Mouse (Mus musculus) brain, embryonic 18.5 days (tissue): ENCODE measurements around the gene Galnt3.

Experiments
- DNase-seq: peaks from one replicate; pipeline ENCODE4 v3.0.0-alpha.2; 2012; ENCODE audit warnings: low read depth, low spot score

The Galnt3 gene

DNA sequence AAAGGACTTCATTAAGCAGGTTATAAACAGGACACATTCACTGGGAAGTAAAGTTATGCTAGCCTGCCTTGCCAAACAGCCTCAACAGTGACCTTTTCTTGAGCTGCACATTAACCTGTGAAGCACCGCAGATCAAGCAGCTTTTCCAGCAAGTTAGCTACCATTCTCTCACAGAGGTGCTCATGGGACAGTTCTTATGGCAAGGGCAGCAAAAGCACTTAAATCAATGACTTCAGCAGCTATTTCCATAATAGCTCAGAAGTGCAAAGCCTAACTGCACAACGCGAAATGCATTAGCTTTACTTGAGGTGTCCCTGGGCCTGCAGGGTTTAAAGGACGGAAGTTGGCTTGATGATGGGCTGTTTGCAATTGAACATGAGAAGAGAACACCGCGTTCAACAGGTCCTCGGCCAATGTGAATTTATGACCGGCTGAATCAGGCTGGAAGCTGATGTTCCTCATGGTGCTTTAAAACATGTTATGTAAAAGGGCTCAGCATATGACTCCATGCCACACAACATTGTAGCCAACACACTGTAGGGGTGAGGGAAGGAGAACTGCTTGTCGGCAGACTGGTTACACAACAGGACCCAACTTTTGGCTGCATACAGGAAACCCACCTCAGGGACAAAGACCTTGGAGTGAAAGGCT, 16.8 kb downstream of the Galnt3 start:
- DNase-seq: no peak

DNA sequence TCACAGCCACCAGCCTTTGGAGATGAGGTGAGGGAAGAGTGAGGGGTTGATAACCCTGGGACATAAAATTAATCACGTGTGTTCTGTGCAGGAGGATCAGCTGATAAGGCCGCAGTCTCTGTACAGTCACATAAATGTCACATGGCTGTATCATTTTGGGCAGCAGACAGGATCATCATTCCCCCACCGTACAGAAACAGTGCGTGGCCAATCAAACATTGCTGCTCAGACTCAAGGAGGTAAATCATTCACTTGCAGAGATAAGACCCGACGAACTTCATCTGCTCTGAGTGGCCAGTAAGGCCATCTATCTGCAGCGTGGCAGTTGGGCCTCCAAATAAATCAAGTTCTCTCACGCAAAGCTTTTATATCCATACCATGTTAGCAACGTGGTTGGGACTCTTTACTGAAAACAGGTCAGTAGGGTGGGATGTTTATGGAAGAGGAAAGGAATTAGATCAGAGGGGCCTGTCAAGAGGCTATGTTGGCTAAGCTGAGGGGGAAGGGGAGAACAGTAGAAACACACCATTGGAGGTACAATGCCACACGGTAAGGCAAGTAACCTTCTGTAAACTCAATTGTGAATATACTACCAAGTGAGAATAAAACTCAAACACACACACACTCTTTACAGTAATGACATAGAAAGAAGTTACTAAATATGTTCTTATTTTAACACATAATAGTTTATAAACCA, 20.9 kb downstream of the Galnt3 start:
- DNase-seq: no peak

DNA sequence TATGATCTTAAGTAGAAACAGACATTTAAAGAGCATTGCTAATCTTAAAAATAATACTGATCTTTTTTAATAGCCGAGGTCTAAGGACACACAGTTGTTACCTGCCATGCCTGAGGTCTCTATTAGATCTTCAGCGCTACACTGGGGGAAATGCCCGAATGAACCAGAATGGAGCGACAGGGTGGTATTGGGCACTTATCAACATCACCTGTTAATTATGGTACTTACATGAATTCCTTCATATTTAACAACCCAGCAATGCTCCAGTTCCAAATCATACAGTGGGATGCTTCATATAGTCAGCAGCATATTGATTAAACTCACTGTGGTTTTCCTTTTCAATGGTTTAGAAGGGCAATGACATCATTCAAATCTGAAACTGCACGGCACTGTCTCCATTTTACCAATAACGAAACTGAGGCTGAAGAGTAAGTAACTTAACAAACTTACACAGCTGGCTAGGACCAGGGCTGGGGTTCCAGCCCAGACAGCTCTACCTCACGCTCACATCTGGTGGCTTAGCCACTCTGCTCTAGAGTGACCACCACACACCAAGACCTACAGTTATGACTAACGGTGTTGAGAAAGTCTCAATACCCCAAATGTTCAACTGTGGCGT, 23.0 kb downstream of the Galnt3 start:
- DNase-seq: no peak

DNA sequence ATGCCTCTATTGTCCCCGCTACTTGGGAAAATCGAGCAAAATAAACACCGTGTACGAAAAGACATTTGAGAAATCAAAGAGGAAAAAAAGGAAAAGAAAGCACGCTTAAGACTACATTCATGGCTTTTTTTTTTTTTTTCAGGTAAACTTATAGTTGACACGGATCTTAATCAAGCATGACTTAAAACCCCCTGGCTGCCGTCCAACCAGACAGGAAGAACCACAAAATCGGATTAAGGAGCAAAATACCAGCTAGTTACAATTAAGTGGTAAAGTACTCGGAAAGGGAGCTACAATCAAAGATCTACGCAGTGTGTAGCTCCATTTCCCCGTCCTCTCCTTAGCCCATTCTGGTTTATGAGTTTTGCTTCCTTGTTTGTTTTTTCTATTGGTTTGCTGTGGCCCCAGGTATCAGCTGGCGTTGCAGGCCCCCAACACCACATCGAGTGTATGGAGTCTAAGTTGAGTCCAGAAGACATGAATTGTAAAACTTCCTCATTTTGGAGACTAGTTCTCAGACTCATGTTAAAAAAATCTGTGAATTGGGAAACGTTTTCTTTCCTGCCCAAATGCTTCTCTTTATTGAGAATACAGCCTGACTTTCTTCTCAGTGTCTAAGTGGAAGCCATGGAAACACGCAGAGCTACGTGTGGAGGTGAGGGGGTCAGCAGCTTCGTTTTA, 24.0 kb downstream of the Galnt3 start:
- DNase-seq: no peak

DNA sequence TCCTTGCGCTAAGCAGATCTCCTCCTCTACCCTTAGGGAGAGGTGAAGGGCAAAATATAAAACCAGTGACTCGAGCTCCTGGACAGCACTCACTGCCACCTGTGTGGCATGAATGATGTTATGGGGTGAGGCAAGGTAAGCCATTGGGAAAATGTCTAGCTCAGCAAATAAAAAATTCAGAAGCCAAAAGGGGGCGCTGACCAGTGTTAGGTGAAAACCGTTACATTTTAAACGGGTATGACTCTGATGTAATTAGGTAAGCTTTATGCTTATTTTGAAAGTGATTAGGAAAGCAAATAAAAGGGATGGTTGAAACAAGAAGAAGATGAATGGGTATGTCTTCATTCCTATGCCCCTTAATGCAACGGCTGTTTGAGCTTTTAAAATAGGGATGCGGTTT, 24.6 kb downstream of the Galnt3 start:
- no peak for DNase-seq

DNA sequence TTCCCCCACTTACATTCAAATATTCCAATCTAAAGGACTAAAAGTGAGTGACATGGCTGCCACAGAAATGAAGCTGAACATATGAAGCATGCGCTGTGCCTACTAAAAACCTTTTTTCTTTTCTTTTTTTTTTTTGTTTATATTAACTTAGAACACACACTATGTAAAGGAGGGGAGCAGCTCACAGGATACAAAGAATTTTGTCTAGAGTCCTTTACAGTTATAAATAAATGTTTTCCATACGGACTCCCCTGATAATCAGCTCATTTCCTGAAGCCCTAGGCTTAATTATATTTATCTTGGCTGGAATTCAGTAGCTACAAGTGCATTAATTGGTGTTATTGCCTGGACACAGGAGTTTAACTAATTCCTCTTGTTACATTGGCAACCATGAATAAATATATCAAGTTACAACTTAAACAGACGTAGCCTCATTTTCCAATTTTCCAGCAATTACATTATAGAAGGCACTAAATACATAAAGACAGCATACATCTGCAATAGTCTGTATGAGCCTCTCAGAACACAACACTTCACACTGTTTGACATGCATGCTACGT, 30.1 kb downstream of the Galnt3 start:
- no peak for DNase-seq

DNA sequence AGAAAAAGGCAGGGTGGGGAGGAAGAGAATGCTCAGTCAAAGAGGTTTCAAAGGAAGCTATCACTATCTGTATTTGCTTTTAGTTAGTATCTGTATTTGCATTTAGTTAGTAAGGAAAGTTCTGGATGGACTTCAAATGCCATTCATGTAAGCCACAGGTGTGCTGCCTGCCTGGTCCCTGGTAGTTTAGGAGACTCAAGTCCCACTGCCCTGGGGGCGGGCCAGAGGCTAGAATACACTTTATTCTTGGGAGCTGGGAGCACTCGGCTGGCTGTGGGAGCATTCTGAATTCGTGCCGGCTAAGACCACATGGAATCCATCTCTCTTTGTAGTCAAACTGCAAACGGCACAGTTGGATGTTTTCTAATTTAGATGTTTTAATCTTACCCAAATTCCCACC, 33.5 kb downstream of the Galnt3 start:
- DNase-seq: no peak

DNA sequence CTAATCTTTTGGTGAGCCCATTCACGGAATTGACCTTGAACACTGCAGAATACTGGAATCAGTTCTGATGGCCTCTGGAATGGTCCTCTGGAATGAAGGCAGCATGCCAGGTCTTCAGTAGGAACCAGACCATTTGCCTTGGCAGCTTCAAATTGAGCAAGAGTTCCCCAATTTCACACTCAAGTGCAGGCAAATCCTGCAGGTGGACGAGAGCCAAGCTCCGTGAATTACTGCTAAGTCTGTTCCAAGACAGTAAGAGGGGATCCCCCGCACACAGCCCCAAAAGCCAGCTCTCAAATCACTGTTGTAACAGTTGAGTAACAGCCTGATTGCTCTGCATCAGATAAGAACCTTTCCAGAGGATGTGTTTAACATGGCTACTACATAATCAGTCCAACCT, 42.9 kb downstream of the Galnt3 start:
- no peak for DNase-seq

DNA sequence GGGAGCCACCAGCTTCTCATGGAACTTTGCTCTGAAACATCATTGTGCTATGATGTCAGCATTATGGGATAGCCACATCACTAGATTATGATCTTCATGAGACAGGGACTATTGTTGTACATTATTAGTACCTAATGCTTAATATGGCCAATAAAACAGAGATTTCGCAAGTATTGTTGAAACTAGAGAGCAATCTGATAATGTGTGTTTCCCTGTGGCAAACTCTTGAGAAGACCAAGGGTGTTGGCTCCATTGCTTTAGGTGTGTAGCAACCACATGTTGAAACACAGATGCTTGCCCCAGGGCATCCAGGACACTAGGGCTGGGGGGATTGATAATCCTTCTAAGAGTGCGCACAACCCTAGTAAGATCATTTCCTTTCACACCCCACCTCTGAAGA, 44.1 kb downstream of the Galnt3 start:
- DNase-seq: no peak

DNA sequence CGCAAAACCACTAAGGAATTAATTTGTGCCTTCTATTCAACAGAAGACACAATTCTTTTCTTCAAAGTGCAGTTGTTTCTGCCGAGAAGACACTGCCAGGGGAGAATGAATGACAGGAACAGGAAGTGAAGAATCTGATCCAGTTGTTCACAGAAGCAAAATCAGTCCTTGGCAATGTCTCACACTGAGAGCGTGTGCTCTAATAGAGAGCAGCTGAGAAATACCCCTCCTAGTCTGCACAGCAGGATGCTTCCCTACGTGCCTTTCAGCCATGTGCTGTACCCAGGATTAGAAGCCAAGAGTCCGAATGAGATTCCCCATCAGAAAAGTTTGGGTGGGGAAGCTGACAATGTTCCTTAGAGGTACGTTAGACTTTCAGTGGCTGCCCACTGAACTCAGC, 55.3 kb downstream of the Galnt3 start:
- no peak for DNase-seq

DNA sequence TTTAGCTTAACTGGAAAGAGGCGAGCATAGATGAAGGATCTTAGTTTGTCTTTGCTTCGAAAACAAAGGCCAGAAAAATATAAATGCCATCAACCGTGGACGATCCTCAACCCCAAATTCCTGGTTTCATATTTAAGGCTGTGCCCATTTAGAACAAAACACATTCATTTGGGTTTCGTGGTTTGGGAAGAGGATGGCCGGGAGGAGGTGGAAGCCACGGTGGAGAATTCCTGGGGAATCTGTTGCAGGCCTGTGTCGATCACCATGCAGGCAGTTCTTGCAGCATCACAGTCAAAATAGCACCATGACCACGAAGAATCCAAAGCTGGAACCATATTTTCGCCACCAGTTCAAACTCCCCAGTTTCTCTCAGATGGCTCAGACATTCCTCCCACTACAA, 61.5 kb downstream of the Galnt3 start:
- DNase-seq: no peak

DNA sequence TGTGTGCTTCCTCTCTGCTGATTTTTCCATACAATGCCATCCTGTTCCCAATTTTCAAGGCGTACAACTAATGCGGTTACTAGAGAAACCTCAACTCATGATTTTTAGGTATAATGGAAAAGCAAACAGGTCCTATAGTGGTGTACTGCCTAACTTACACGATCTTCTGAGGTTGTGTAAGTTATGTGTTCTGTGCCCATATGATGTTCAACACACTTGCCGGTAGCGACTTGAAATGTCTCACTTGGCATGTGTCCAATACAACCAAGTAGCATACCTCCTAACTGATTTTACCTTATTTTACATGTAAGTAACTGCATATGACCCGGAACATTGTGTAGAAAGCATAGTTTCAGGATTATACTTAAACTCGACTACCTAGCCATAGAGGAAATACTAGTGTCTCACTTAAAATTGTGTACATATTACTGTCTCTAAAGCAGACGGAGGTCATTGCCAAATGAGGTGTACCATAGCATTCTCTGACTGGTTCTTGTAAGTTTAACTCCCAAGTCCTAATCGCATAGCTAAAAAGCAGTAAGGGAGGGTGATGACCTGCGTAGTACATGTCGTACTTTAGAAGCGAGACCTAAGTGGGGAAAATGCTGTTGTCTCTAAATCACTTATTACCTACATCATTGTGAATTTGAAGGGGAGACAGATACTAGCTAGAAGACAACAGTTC, 80.2 kb downstream of the Galnt3 start:
- DNase-seq: no peak

DNA sequence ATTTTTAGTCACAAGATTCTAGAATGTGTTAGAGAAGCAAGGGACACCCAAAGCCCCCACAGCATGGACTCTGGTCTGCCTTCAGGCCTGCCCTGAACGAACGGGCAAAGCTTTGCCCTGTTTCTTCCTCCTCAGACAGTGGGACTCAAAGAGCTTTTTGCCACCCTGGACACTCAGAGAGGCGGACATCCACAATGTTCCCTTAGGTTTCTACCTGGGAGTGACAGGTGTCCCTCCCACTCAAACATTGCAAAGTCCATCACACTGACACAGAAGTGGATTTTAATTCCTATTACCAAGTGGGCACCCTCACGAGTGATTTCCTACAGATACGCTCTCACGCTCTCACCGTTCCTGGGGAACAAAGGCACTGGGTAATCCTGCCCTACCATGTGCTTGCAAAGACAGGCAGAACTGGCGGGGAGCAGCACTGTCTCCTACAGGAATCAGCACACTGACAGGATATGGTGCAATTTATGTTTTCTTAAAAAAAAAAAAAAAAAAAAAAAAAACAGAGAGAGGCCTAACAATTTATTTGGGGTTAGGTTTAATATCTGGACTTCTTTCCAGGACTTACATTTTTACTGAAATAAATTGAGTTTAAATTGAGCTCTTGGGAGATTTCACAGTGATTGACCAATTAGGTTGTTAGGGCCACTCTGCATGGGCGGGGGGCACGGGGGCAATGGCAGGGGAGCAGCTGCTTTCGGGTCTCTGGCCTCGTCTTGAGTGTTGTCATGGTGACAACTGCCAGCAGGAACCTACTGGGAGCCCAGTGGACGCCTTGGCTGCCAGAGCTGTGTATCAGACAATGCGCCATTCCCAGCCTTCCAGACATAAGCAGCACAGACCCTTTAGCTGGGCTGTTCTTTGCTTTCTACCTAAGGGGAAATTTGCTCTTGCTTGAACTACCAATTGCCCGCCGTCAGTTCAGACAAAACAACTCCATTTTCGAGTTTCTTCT, 81.1 kb downstream of the Galnt3 start:
- no peak for DNase-seq

DNA sequence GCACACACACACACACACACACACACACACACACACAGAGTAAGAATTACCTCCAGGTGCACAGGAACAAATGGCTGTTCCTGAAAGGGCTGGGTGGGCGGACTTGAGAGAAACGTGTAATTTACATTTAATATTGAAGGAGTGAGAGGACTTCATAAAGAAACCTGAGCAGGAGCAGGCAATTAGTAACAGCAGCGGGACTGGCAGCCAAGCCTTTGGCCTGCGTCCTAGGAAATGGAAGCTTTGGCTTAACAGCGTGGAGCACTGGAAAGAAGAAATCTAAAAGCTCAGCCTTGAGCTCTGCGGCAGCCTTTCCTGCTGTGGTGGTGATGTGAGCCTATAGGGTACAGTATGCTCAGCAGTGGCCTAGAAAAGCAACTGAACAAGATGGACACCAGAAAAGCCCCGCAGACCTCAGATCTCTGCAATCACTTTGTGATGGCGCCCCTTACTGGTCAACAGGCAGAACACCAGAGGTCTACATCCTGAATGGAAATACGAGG, 82.8 kb downstream of the Galnt3 start:
- DNase-seq: no peak

DNA sequence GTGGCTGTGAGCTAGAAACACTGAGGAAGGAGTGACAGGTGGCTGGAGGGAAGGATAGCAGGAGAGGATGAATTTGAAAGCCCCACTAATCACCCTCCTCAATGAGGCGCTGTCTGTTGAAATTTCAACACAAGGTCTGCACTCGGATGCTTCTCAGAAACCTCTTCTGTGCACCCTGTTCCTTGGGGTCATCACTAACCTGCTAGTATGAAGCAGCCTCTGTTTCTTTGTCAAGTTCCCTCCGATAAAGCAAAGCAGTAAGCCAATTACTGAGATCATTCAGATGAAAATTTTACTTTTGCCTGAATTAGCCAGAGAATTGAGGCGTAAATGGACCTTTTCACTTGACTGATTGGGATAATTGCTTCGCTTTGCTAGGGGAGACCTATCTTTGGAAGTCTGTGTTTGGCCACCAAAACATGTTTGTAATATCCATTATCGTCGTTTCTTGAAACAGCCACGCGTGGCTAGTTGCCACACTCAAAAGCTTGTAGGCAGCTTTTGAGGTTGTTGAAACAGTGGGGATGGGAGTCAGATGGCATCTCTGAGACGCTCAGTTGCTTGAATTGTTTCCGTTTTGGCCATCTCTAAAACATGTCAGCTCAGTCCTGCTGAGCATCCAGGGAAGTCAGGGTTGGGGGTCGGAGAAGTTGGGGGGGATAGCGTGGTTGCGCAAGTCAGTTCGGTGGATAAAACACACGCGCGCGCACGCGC, 83.4 kb downstream of the Galnt3 start:
- no peak for DNase-seq

DNA sequence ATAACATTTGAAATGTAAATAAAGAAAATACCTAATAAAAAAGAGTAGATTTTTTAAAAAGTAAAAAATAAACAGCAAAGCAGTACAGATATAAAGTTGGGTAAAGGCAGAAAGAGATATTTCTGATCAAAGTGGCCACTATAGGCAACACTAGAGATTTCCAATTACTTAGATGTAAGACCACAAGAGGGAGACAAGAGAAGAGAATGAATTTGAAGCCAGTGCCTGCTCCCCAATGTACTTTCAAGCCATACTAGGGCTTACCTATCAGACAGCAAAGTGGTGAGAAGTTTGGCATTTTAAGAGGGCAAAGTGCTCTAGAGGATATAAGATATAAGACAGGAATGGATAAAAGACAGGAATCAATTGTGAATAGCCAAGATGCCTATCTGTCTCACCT, 84.2 kb downstream of the Galnt3 start:
- no peak for DNase-seq

DNA sequence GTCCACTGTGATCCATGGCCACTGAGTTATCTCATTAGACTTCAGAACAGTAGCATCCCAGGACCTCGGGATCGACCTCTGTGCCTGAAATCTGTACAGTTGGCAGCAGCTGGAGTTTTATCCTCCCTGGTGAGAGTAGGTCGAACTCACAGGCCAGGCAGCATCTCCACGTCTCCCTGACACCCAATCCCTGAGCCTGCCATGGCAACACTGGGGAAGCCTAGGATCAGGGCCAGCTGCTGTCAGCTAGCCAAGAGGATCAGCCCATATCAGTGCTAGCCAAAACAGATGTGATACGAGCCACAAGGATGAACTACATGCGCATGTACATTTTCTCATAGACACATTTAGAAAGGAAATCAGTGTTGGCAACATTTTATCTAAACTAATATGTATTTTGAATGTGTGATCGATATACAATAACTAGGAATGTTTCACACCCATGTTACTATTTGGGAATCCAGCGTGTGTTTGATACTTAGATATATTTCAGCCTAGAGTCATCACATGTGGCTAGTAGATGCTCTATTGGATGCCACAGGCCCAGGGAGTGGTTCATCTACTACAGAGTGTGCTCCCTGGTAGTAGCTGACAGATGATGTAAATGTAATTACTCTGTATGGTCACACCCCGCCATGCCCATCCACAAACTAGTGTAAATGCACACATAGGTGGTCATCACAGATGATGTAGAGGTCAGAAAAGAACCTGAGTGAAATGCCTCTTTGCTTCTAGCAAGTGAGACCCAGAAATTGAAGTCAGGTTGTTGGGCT, 89.7 kb downstream of the Galnt3 start:
- DNase-seq: no peak
